Mouse (Mus musculus) spleen, adult 10 weeks (tissue): ENCODE measurements around the gene Olfr1270. TPM values are rescaled to one million over a fixed set of nuclear protein-coding genes. Genes with fewer than 3 reads are reported as not detected.

Source experiments
- polyA plus RNA-seq: library from polyadenylated mRNA; stranded (reverse); fragments of 350-450 nt; fragmentation: Illumina TruSeq; extraction: RNeasy Lipid Tissue Mini Kit (QIAGEN cat#74804); gene quantifications from one replicate; pipeline ENCODE4 v1.2.3, GENCODE M21; 2015; ENCODE audit warnings: low replicate concordance; ENCODE audit not compliant: insufficient read depth

Gene Olfr1270
- polyA plus RNA-seq: not detected

DNA sequence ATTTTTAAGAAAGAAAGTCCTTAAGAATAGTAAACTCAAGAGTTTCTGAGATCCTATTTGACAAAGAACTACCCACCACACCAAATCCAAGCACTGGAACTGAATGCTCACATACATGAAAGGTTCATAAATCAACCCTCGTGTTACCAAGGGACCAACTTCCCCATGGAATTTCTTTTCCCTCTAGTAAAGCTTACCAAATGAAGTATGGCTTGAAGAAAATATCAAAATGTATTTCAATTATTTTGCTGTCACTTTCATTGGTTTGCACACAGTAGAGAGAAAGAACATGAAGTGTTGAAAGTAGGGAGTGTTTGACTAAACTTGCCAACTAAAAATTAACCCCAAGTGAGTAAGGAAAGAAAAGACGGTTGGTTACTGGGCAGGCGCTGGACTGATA lies at the start of gene Olfr1270:
Olfr1270 (minus strand) TSS at position 101 of the 400 bp plus-strand sequence.

DNA sequence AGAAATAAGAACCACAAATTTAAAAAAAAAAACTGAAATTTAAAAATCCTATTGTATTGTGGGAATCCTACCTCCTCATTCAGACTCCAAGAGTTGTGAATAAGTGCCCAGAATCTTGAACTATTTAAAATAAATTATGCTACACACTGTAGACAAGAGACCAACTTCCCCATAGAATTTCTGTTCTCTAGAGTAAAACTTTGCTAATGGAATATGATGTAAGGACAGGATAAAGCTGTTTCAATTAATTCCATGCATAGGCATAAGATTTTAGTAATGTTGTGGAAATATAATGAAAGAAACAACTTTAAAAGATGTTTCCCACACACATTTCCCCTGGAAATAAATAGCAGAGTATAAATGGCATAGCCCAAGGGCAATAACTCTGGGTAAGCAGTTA lies 10.7 kb downstream of the Olfr1270 start, which contains the start of gene Olfr32:
Olfr32 (minus strand) TSS at position 101 of the 400 bp plus-strand sequence.

DNA sequence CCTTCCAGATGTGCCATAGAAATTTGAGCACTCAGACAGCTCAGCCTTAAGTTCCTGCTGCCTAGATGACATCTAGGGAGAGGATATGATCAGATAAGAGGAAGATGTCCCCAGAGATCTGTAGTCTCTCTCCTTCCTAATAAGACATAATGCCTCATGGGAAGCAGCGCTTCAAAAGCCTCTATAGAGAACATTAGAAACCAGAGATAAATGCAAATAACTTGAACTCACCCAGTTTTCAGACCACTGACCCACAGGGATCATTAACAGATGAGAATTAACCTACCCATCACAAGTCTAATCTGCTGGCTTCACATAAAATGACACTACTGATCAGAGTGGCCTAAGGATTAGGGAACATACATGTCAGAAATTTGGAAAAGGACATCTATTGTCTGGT lies 31.6 kb downstream of the Olfr1270 start, which contains the start of gene Olfr1269:
Olfr1269 (minus strand) TSS at position 101 of the 400 bp plus-strand sequence.

Other genes with a start within 250 kb of the Olfr1270 start
- not detected for gene Olfr1258, start 225.8 kb downstream of the Olfr1270 start, polyA plus RNA-seq
- not detected for gene Olfr1259, start 204.4 kb downstream of the Olfr1270 start, polyA plus RNA-seq
- gene Olfr1260, start 178.8 kb downstream of the Olfr1270 start, polyA plus RNA-seq: not detected
- gene Olfr1261, start 161.9 kb downstream of the Olfr1270 start, polyA plus RNA-seq: not detected
- not detected for gene Olfr1262, start 152.9 kb downstream of the Olfr1270 start, polyA plus RNA-seq
- not detected for gene Olfr1263, start 141.0 kb downstream of the Olfr1270 start, polyA plus RNA-seq
- gene Olfr1264, start 127.5 kb downstream of the Olfr1270 start, polyA plus RNA-seq: not detected
- gene Olfr1265, start 117.8 kb downstream of the Olfr1270 start, polyA plus RNA-seq: not detected
- gene Olfr140, start 89.5 kb downstream of the Olfr1270 start, polyA plus RNA-seq: not detected
- not detected for gene Olfr1269, start 31.7 kb downstream of the Olfr1270 start, polyA plus RNA-seq
- not detected for gene Olfr32, start 10.8 kb downstream of the Olfr1270 start, polyA plus RNA-seq
- not detected for gene Olfr1506, start 71.4 kb upstream of the Olfr1270 start, polyA plus RNA-seq
- not detected for gene Olfr142, start 104.5 kb upstream of the Olfr1270 start, polyA plus RNA-seq
- gene Olfr1271, start 117.9 kb upstream of the Olfr1270 start, polyA plus RNA-seq: not detected
- not detected for gene Olfr1272, start 139.8 kb upstream of the Olfr1270 start, polyA plus RNA-seq
- not detected for gene Gm13769, start 169.1 kb upstream of the Olfr1270 start, polyA plus RNA-seq
- not detected for gene Olfr1274-ps, start 245.6 kb upstream of the Olfr1270 start, polyA plus RNA-seq